Comparison of ENCODE assay signal across 42 mouse cellular contexts in genomic region chr16:93967893-93968292, GRCm38 (mm10). TPM values are rescaled to one million over a fixed set of nuclear protein-coding genes. Genes with fewer than 3 reads are reported as not detected.
"Had no signal": no experiment of that assay in that cellular context is flagged by ENCODE, and none has a peak within 500 bp of the region (broad histone marks: within the 10 kb centered on the region; RNA-seq: fewer than 3 reads in every experiment).

No protein-coding gene starts in this region.

- H3K9ac ChIP-seq: heart, embryonic 12.5 days; heart, embryonic 13.5 days; heart, embryonic 15.5 days; hindbrain, embryonic 12.5 days; hindbrain, embryonic 13.5 days; hindbrain, embryonic 14.5 days; hindbrain, embryonic 15.5 days; intestine, embryonic 15.5 days; kidney, embryonic 15.5 days had no signal

- H3K9me3 ChIP-seq: heart, embryonic 10.5 days; heart, embryonic 12.5 days; heart, embryonic 13.5 days; heart, embryonic 15.5 days; hindbrain, embryonic 10.5 days; hindbrain, embryonic 12.5 days; hindbrain, embryonic 13.5 days; hindbrain, embryonic 15.5 days; intestine, embryonic 15.5 days; kidney, embryonic 15.5 days had no signal

- H3K4me1 ChIP-seq: heart, embryonic 12.5 days; heart, embryonic 13.5 days; hindbrain, embryonic 12.5 days; intestine, embryonic 15.5 days had no signal

- H3K4me2 ChIP-seq: heart, embryonic 11.5 days; heart, embryonic 12.5 days; heart, embryonic 13.5 days; heart, embryonic 15.5 days; hindbrain, embryonic 12.5 days; hindbrain, embryonic 13.5 days; hindbrain, embryonic 14.5 days; hindbrain, embryonic 15.5 days; intestine, embryonic 15.5 days; kidney, embryonic 15.5 days had no signal

- H3K4me3 ChIP-seq: heart, embryonic 10.5 days; heart, embryonic 12.5 days; heart, embryonic 13.5 days; heart, embryonic 15.5 days; hindbrain, embryonic 10.5 days; hindbrain, embryonic 12.5 days; hindbrain, embryonic 13.5 days; hindbrain, embryonic 15.5 days; intestine, embryonic 15.5 days; kidney, embryonic 15.5 days; layer of hippocampus, adult 2 months; left cerebral cortex, adult 2 months had no signal

- H3K27ac ChIP-seq: heart, embryonic 10.5 days; heart, embryonic 13.5 days; heart, embryonic 15.5 days; hindbrain, embryonic 10.5 days; hindbrain, embryonic 12.5 days; hindbrain, embryonic 13.5 days; hindbrain, embryonic 14.5 days; hindbrain, embryonic 15.5 days; hindbrain, postnatal 0 days; intestine, embryonic 15.5 days; kidney, embryonic 15.5 days; kidney, postnatal 0 days; layer of hippocampus, adult 2 months; left cerebral cortex, adult 2 months had no signal

- DNase-seq: heart, postnatal 10 days; heart, postnatal 14 days; heart, postnatal 36 days; heart, postnatal 4 days; kidney, adult 11 months; kidney, adult 18-20 months; kidney, adult 2 months; kidney, adult 8-10 months; kidney, adult 9 months; kidney, postnatal 10 days; kidney, postnatal 14 days; kidney, postnatal 25 days; kidney, postnatal 36 days; kidney, postnatal 4 days; layer of hippocampus, adult 9-11 months; layer of hippocampus, postnatal 36 days had no signal

- H3K27me3 ChIP-seq: heart, embryonic 15.5 days; hindbrain, embryonic 12.5 days; hindbrain, embryonic 13.5 days; intestine, embryonic 15.5 days had no signal

- H3K36me3 ChIP-seq: heart, embryonic 10.5 days; heart, embryonic 12.5 days; heart, embryonic 13.5 days; heart, embryonic 15.5 days; hindbrain, embryonic 10.5 days; hindbrain, embryonic 12.5 days; hindbrain, embryonic 13.5 days; hindbrain, embryonic 15.5 days; intestine, embryonic 15.5 days; kidney, embryonic 15.5 days had no signal

RNA-seq across cellular contexts. Expression of gene Cldn14, which starts 40.7 kb away (rescaled TPM):
- total RNA-seq: heart, postnatal 10 days; heart, postnatal 14 days; heart, postnatal 25 days; heart, postnatal 36 days; heart, postnatal 4 days; hematopoietic stem cell, adult 5-6 weeks; hindbrain, postnatal 0 days; left cerebral cortex, adult 18-20 months had no signal
- polyA plus RNA-seq: heart, embryonic 10.5 days; heart, embryonic 12.5 days; heart, embryonic 13.5 days; heart, embryonic 14.5 days; heart, embryonic 15.5 days; heart, embryonic 16.5 days; heart, postnatal 0 days; hindbrain, embryonic 10.5 days; hindbrain, embryonic 11.5 days; hindbrain, embryonic 13.5 days; hindbrain, embryonic 14.5 days; hindbrain, embryonic 15.5 days; hindbrain, embryonic 16.5 days; inflammation-experienced regulatory T-cells, adult 6 months; kidney, embryonic 14.5 days had no signal
